Mouse (Mus musculus): Measurements from ENCODE around the gene Rnaseh2c.

The Rnaseh2c gene

GRCm38 (mm10) chr19:5636571-5637041, 34.9 kb downstream of the Rnaseh2c start:
- DNase-seq (ENCODE audit: low spot score) = no peak

- peak; percentile 89 for DNase-seq (ENCODE audit: low spot score)
Observed at GRCm38 (mm10) chr19:5637069-5638047, 35.7 kb downstream of the Rnaseh2c start, which contains the start of gene Rela. Gene Rela (plus strand): TSS chr19:5637483.

GRCm38 (mm10) chr19:5638416-5639005, 36.8 kb downstream of the Rnaseh2c start:
- no peak for DNase-seq (ENCODE audit: low spot score)

GRCm38 (mm10) chr19:5640339-5640738, 38.7 kb downstream of the Rnaseh2c start:
- no peak for DNase-seq (ENCODE audit: low spot score)

- DNase-seq (ENCODE audit: low spot score) = no peak
Observed at GRCm38 (mm10) chr19:5641021-5641420, 39.3 kb downstream of the Rnaseh2c start.

GRCm38 (mm10) chr19:5641641-5642040, 40.0 kb downstream of the Rnaseh2c start:
- DNase-seq (ENCODE audit: low spot score) = no peak

GRCm38 (mm10) chr19:5645280-5645679, 43.6 kb downstream of the Rnaseh2c start:
- DNase-seq (ENCODE audit: low spot score) = no peak

GRCm38 (mm10) chr19:5646731-5647330, 45.2 kb downstream of the Rnaseh2c start:
- DNase-seq (ENCODE audit: low spot score) = no peak

GRCm38 (mm10) chr19:5647791-5648190, 46.1 kb downstream of the Rnaseh2c start:
- no peak for DNase-seq (ENCODE audit: low spot score)

GRCm38 (mm10) chr19:5648401-5649297, 47.0 kb downstream of the Rnaseh2c start:
- peak; percentile 67 for DNase-seq (ENCODE audit: low spot score)

GRCm38 (mm10) chr19:5649298-5649741, 47.6 kb downstream of the Rnaseh2c start:
- DNase-seq (ENCODE audit: low spot score) = no peak

GRCm38 (mm10) chr19:5651502-5652274, 50.0 kb downstream of the Rnaseh2c start:
- DNase-seq (ENCODE audit: low spot score) = no peak

GRCm38 (mm10) chr19:5652570-5652969, 50.9 kb downstream of the Rnaseh2c start:
- DNase-seq (ENCODE audit: low spot score) = no peak

GRCm38 (mm10) chr19:5653969-5654719, 52.5 kb downstream of the Rnaseh2c start:
- DNase-seq (ENCODE audit: low spot score) = no peak

GRCm38 (mm10) chr19:5654720-5655298, 53.1 kb downstream of the Rnaseh2c start:
- no peak for DNase-seq (ENCODE audit: low spot score)
